ENCODE assay signal across 33 mouse cellular contexts in genomic region chr14:54959197-54959596, GRCm38 (mm10). TPM values are rescaled to one million over a fixed set of nuclear protein-coding genes. Genes with fewer than 3 reads are reported as not detected.
A peak's percentile ranks its signal among the peaks of the same experiment; 100 is the strongest.
DNase-seq lines count a peak whose midpoint lies in the region; ATAC-seq and TF ChIP-seq lines count a peak whose summit lies in the region.
"Had no signal": no experiment of that assay in that cellular context is flagged by ENCODE, and none has a peak within 500 bp of the region (broad histone marks: within the 10 kb centered on the region; RNA-seq: fewer than 3 reads in every experiment).

No protein-coding gene starts in this region.

- WGBS in heart, embryonic 11.5 days (ENCODE audit: insufficient replicate concordance): 76% methylated on average over 3 of the region's 3 CpGs
- 74% methylated on average over 3 of the region's 3 CpGs for WGBS in heart, embryonic 14.5 days
- 49% methylated on average over 3 of the region's 3 CpGs for WGBS in heart, postnatal 0 days

- no peaks in the 10 kb centered on the region; the same call in 1 of the 2 replicates for H3K27me3 ChIP-seq in heart, embryonic 11.5 days (ENCODE audit: control insufficient read depth, insufficient read depth, low read length)
- H3K27me3 ChIP-seq in heart, embryonic 14.5 days (ENCODE audit: control insufficient read depth, insufficient read depth, low read length): no peaks in the 10 kb centered on the region
- H3K27me3 ChIP-seq in heart, postnatal 0 days (ENCODE audit: control insufficient read depth, insufficient read depth, low read length): no peaks in the 10 kb centered on the region
- H3K27me3 ChIP-seq: embryonic facial prominence, embryonic 12.5 days; embryonic facial prominence, embryonic 15.5 days; hindbrain, embryonic 12.5 days; hindbrain, embryonic 15.5 days had no signal

- peaks cover 4% of the 10 kb centered on the region; the same call in 1 of the 2 replicates for H3K36me3 ChIP-seq in heart, embryonic 11.5 days (ENCODE audit: control insufficient read depth, insufficient read depth, low read length)
- peaks cover 97% of the 10 kb centered on the region for H3K36me3 ChIP-seq in heart, embryonic 14.5 days (ENCODE audit: control insufficient read depth, insufficient read depth, low read length)
- peaks cover 91% of the 10 kb centered on the region for H3K36me3 ChIP-seq in heart, postnatal 0 days (replicated peaks; ENCODE audit: control insufficient read depth, insufficient read depth, low read length)
- H3K36me3 ChIP-seq: embryonic facial prominence, embryonic 12.5 days; embryonic facial prominence, embryonic 15.5 days; hindbrain, embryonic 12.5 days; hindbrain, embryonic 15.5 days had no signal

- no peaks in the 10 kb centered on the region for H3K4me1 ChIP-seq in heart, embryonic 11.5 days (ENCODE audit: control insufficient read depth, insufficient read depth, low read length)
- H3K4me1 ChIP-seq in heart, embryonic 14.5 days (ENCODE audit: control insufficient read depth in 2 of 2, insufficient read depth in 2 of 2, low read length in 2 of 2): peaks cover 17 to 22% of the 10 kb centered on the region in 2 experiments; a peak in 3 of 4 replicates
- H3K4me1 ChIP-seq in heart, postnatal 0 days (ENCODE audit: control insufficient read depth, insufficient read depth): no peaks in the 10 kb centered on the region
- H3K4me1 ChIP-seq: embryonic facial prominence, embryonic 12.5 days; embryonic facial prominence, embryonic 15.5 days; hindbrain, embryonic 12.5 days; hindbrain, embryonic 15.5 days had no signal

- H3K9ac ChIP-seq in heart, embryonic 11.5 days (ENCODE audit: low read depth, low read length): peak overlapping the region; percentile 69
- peak overlapping the region; percentile 63 for H3K9ac ChIP-seq in heart, embryonic 14.5 days (ENCODE audit: low read length)
- peak overlapping the region; percentile 98 for H3K9ac ChIP-seq in heart, postnatal 0 days (replicated peaks; ENCODE audit: low read depth, low read length)
- H3K9ac ChIP-seq: embryonic facial prominence, embryonic 12.5 days; embryonic facial prominence, embryonic 15.5 days; forebrain, postnatal 0 days; hindbrain, embryonic 12.5 days; hindbrain, embryonic 15.5 days had no signal

- TF ChIP-seq EP300 in heart, postnatal 0 days (IDR thresholded peaks at IDR 0.05; ENCODE audit: low read depth): peak; percentile 94

- no peak for ATAC-seq in heart, embryonic 11.5 days (replicated peaks; ENCODE audit: insufficient number of reproducible peaks, low FRiP score, low TSS enrichment)
- no peak for ATAC-seq in heart, embryonic 14.5 days (ENCODE audit: insufficient number of reproducible peaks, insufficient read depth, low FRiP score, low read depth)
- no peak for ATAC-seq in heart, postnatal 0 days (ENCODE audit: insufficient read depth, low read depth)
- ATAC-seq: CD4-positive, CD25-positive, alpha-beta regulatory T cell, adult 4 months; forebrain, embryonic 14.5 days; forebrain, postnatal 0 days; intestine, postnatal 0 days had no signal

- no peak for DNase-seq in heart, adult 9 months (ENCODE audit: low spot score in 2 of 2)
- DNase-seq in heart, postnatal 4 days: no peak
- no peak for DNase-seq in heart, postnatal 0 days (ENCODE audit: low spot score)
- DNase-seq in heart, adult 18-20 months: no peak
- DNase-seq: adrenal gland, adult 2 months; adrenal gland, postnatal 14 days; cerebellum, adult 11 months; cerebellum, adult 2 months; cerebellum, adult 9-11 months; cerebellum, postnatal 25 days; forebrain, postnatal 0 days; gastrocnemius, adult 2 months; gastrocnemius, postnatal 14 days; kidney, adult 2 months had no signal

- no peak for TF ChIP-seq CTCF in heart, postnatal 0 days (IDR thresholded peaks at IDR 0.05; ENCODE audit: low read depth)

- peak overlapping the region; percentile 66 for H3K4me2 ChIP-seq in heart, embryonic 11.5 days
- H3K4me2 ChIP-seq in heart, embryonic 14.5 days (ENCODE audit: low read length): peak overlapping the region; percentile 66; the same call in 1 of the 2 replicates
- H3K4me2 ChIP-seq in heart, postnatal 0 days (ENCODE audit: low read depth, low read length): peak overlapping the region; percentile 58
- H3K4me2 ChIP-seq: embryonic facial prominence, embryonic 12.5 days; embryonic facial prominence, embryonic 15.5 days; hindbrain, embryonic 12.5 days; hindbrain, embryonic 15.5 days had no signal

- H3K27ac ChIP-seq in heart, embryonic 11.5 days (ENCODE audit: low read depth, low read length): peak overlapping the region; percentile 71
- H3K27ac ChIP-seq in heart, embryonic 14.5 days (replicated peaks in 1 of 2; ENCODE audit: control insufficient read depth in 1 of 2, insufficient read depth in 1 of 2, low read depth in 2 of 2, low read length in 2 of 2): peak overlapping the region; percentile 3 to 52; a peak in 2 of 4 replicates
- peak overlapping the region; percentile 96 for H3K27ac ChIP-seq in heart, postnatal 0 days (ENCODE audit: low read depth)
- H3K27ac ChIP-seq: embryonic facial prominence, embryonic 12.5 days; embryonic facial prominence, embryonic 15.5 days; gastrocnemius, adult 2 months; hindbrain, embryonic 12.5 days; hindbrain, embryonic 15.5 days had no signal

- H3K4me3 ChIP-seq in heart, embryonic 11.5 days (ENCODE audit: low read depth, low read length): peak overlapping the region; percentile 51
- peak overlapping the region; percentile 11 to 16; a peak in 1 of 4 replicates for H3K4me3 ChIP-seq in heart, embryonic 14.5 days (ENCODE audit: control insufficient read depth in 1 of 2, insufficient read depth in 1 of 2, low read depth in 1 of 2, low read length in 2 of 2)
- peak overlapping the region; percentile 70 for H3K4me3 ChIP-seq in heart, postnatal 0 days (ENCODE audit: low read depth, low read length)
- H3K4me3 ChIP-seq: embryonic facial prominence, embryonic 12.5 days; embryonic facial prominence, embryonic 15.5 days; gastrocnemius, adult 2 months; hindbrain, embryonic 12.5 days; hindbrain, embryonic 15.5 days had no signal

- no peaks in the 10 kb centered on the region for H3K9me3 ChIP-seq in heart, embryonic 11.5 days (replicated peaks; ENCODE audit: control insufficient read depth, low read length)
- no peaks in the 10 kb centered on the region for H3K9me3 ChIP-seq in heart, embryonic 14.5 days (ENCODE audit: control insufficient read depth, low read length)
- no peaks in the 10 kb centered on the region for H3K9me3 ChIP-seq in heart, postnatal 0 days (replicated peaks; ENCODE audit: control insufficient read depth, low read length)
- H3K9me3 ChIP-seq: embryonic facial prominence, embryonic 12.5 days; embryonic facial prominence, embryonic 15.5 days; hindbrain, embryonic 12.5 days; hindbrain, embryonic 15.5 days had no signal

RNA-seq across cellular contexts. Expression of gene Myh6, which starts 7.5 kb away (rescaled TPM):
- 2,306 and 2,903 TPM in 2 replicates for polyA plus RNA-seq in heart, embryonic 11.5 days (2014; fragmentation: Nextera tagmentation; extraction: Ambion mirVana)
- polyA plus RNA-seq in heart, embryonic 14.5 days (2014; fragmentation: Nextera tagmentation; extraction: Ambion mirVana): 2,542 and 2,728 TPM in 2 replicates
- total RNA-seq in heart, postnatal 4 days (2021): over 10,000 TPM; 15,879 to 17,172 TPM
- total RNA-seq in heart, postnatal 0 days (2014; rRNA removed; ENCODE audit: low replicate concordance): 3,860 and 3,976 TPM in 2 replicates
- polyA plus RNA-seq in heart, postnatal 0 days (2015; fragmentation: Nextera tagmentation; extraction: Ambion mirVana): 8,242 and 9,737 TPM in 2 replicates
- over 10,000 TPM; 21,244 to 21,975 TPM for total RNA-seq in heart, adult 18-20 months (2021)
- total RNA-seq: adrenal gland, adult 2 months; common myeloid progenitor, adult 5-6 weeks; hematopoietic stem cell, adult 5-6 weeks; MEL had no signal
- polyA plus RNA-seq: adrenal gland, adult 2 months; CD4-positive, CD25-positive, alpha-beta regulatory T cell, adult 4 months; forebrain, embryonic 11.5 days had no signal

RNA-seq across cellular contexts. Expression of gene Gm17428, which starts 17.5 kb away (rescaled TPM):
- not detected in 2 replicates for polyA plus RNA-seq in heart, embryonic 11.5 days (2014; fragmentation: Nextera tagmentation; extraction: Ambion mirVana)
- not detected in 2 replicates for polyA plus RNA-seq in heart, embryonic 14.5 days (2014; fragmentation: Nextera tagmentation; extraction: Ambion mirVana)
- total RNA-seq in heart, postnatal 4 days (2021): not detected
- total RNA-seq in heart, postnatal 0 days (2014; rRNA removed; ENCODE audit: low replicate concordance): not detected in 2 replicates
- polyA plus RNA-seq in heart, postnatal 0 days (2015; fragmentation: Nextera tagmentation; extraction: Ambion mirVana): not detected in 2 replicates
- not detected for total RNA-seq in heart, adult 18-20 months (2021)
- total RNA-seq: adrenal gland, adult 2 months; adrenal gland, postnatal 14 days; adrenal gland, postnatal 4 days; common myeloid progenitor, adult 5-6 weeks; forebrain, postnatal 0 days; gastrocnemius, adult 2 months; gastrocnemius, postnatal 14 days; gastrocnemius, postnatal 4 days; hematopoietic stem cell, adult 5-6 weeks; MEL had no signal
- polyA plus RNA-seq: adrenal gland, adult 2 months; C2C12; CD4-positive, CD25-positive, alpha-beta regulatory T cell, adult 4 months; cerebellum, adult 2 months; embryonic facial prominence, embryonic 12.5 days; embryonic facial prominence, embryonic 15.5 days; forebrain, embryonic 11.5 days; forebrain, embryonic 14.5 days; forebrain, postnatal 0 days; frontal cortex, adult 2 months; hindbrain, embryonic 12.5 days; hindbrain, embryonic 15.5 days; intestine, embryonic 14.5 days; intestine, postnatal 0 days; kidney, adult 2 months; kidney, embryonic 14.5 days had no signal

RNA-seq across cellular contexts. Expression of gene Cmtm5, which starts 23.1 kb away (rescaled TPM):
- polyA plus RNA-seq in heart, embryonic 11.5 days (2014; fragmentation: Nextera tagmentation; extraction: Ambion mirVana): 0.49 and 0.90 TPM in 2 replicates
- 0.58 and 0.72 TPM in 2 replicates for polyA plus RNA-seq in heart, embryonic 14.5 days (2014; fragmentation: Nextera tagmentation; extraction: Ambion mirVana)
- under 1 TPM in 1 of 2 experiments, not detected in 1; 0.33 TPM for total RNA-seq in heart, postnatal 4 days (2021)
- total RNA-seq in heart, postnatal 0 days (2014; rRNA removed; ENCODE audit: low replicate concordance): 3.1 and 8.1 TPM in 2 replicates
- 0.34 and 0.85 TPM in 2 replicates for polyA plus RNA-seq in heart, postnatal 0 days (2015; fragmentation: Nextera tagmentation; extraction: Ambion mirVana)
- total RNA-seq in heart, adult 18-20 months (2021): under 1 TPM in 1 of 2 experiments, not detected in 1; 0.44 TPM
- total RNA-seq: common myeloid progenitor, adult 5-6 weeks; hematopoietic stem cell, adult 5-6 weeks; MEL had no signal
- polyA plus RNA-seq: C2C12; CD4-positive, CD25-positive, alpha-beta regulatory T cell, adult 4 months had no signal

RNA-seq across cellular contexts. Expression of gene Il25, which starts 26.7 kb away (rescaled TPM):
- not detected in 2 replicates for polyA plus RNA-seq in heart, embryonic 11.5 days (2014; fragmentation: Nextera tagmentation; extraction: Ambion mirVana)
- polyA plus RNA-seq in heart, embryonic 14.5 days (2014; fragmentation: Nextera tagmentation; extraction: Ambion mirVana): not detected in 2 replicates
- not detected for total RNA-seq in heart, postnatal 4 days (2021)
- total RNA-seq in heart, postnatal 0 days (2014; rRNA removed; ENCODE audit: low replicate concordance): not detected in 2 replicates
- polyA plus RNA-seq in heart, postnatal 0 days (2015; fragmentation: Nextera tagmentation; extraction: Ambion mirVana): 0.11 TPM in 1 of 2 replicates, not detected in the other
- not detected for total RNA-seq in heart, adult 18-20 months (2021)
- total RNA-seq: adrenal gland, adult 2 months; adrenal gland, postnatal 14 days; adrenal gland, postnatal 4 days; common myeloid progenitor, adult 5-6 weeks; gastrocnemius, adult 2 months; gastrocnemius, postnatal 14 days; gastrocnemius, postnatal 4 days; hematopoietic stem cell, adult 5-6 weeks; MEL had no signal
- polyA plus RNA-seq: C2C12; CD4-positive, CD25-positive, alpha-beta regulatory T cell, adult 4 months; forebrain, embryonic 11.5 days; hindbrain, embryonic 12.5 days; intestine, postnatal 0 days; kidney, adult 2 months; kidney, embryonic 14.5 days had no signal

RNA-seq across cellular contexts. Expression of gene Efs, which starts 33.3 kb away (rescaled TPM):
- 11.0 and 12.7 TPM in 2 replicates for polyA plus RNA-seq in heart, embryonic 11.5 days (2014; fragmentation: Nextera tagmentation; extraction: Ambion mirVana)
- polyA plus RNA-seq in heart, embryonic 14.5 days (2014; fragmentation: Nextera tagmentation; extraction: Ambion mirVana): 12.2 and 14.6 TPM in 2 replicates
- 10 to 100 TPM; 10.5 to 10.9 TPM for total RNA-seq in heart, postnatal 4 days (2021)
- total RNA-seq in heart, postnatal 0 days (2014; rRNA removed; ENCODE audit: low replicate concordance): 12.5 and 22.2 TPM in 2 replicates
- polyA plus RNA-seq in heart, postnatal 0 days (2015; fragmentation: Nextera tagmentation; extraction: Ambion mirVana): 3.9 and 4.1 TPM in 2 replicates
- 1 to 10 TPM; 1.7 to 2.0 TPM for total RNA-seq in heart, adult 18-20 months (2021)
- total RNA-seq: common myeloid progenitor, adult 5-6 weeks; hematopoietic stem cell, adult 5-6 weeks; MEL had no signal
- polyA plus RNA-seq: CD4-positive, CD25-positive, alpha-beta regulatory T cell, adult 4 months had no signal

Comparison
In these comparisons a context has a peak if more than half of its experiments do, and no peak if none do; other contexts are left out.
1. H3K27ac ChIP-seq: peak in every context shown above with its lines; median percentile 96 in heart, postnatal 0 days; 71 in heart, embryonic 11.5 days; 28 in heart, embryonic 14.5 days.
2. H3K4me3 ChIP-seq: peak in every context shown above with its lines; median percentile 70 in heart, postnatal 0 days; 51 in heart, embryonic 11.5 days; 14 in heart, embryonic 14.5 days.